20 mouse cellular contexts compared by ENCODE assay signal in genomic region chr5:34999281-34999680, GRCm38 (mm10). TPM values are rescaled to one million over a fixed set of nuclear protein-coding genes. Genes with fewer than 3 reads are reported as not detected.
DNase-seq lines count a peak whose midpoint lies in the region; ATAC-seq and TF ChIP-seq lines count a peak whose summit lies in the region.
"Had no signal": no experiment of that assay in that cellular context is flagged by ENCODE, and none has a peak within 500 bp of the region (broad histone marks: within the 10 kb centered on the region; RNA-seq: fewer than 3 reads in every experiment).

No protein-coding gene starts in this region.

- H3K36me3 ChIP-seq in forebrain, embryonic 13.5 days (ENCODE audit: poor library complexity, severe bottlenecking): peaks cover 14% of the 10 kb centered on the region
- no peaks in the 10 kb centered on the region for H3K36me3 ChIP-seq in forebrain, postnatal 0 days (ENCODE audit: insufficient read depth)
- H3K36me3 ChIP-seq in neural tube, embryonic 15.5 days: no peaks in the 10 kb centered on the region
- peaks cover under 1% of the 10 kb centered on the region; the same call in 1 of the 2 replicates for H3K36me3 ChIP-seq in embryonic facial prominence, embryonic 14.5 days (ENCODE audit: control insufficient read depth, insufficient read depth, low read length)
- no peaks in the 10 kb centered on the region for H3K36me3 ChIP-seq in stomach, postnatal 0 days (ENCODE audit: control insufficient read depth, insufficient read depth, low read length)
- H3K36me3 ChIP-seq: hindbrain, embryonic 15.5 days had no signal

- no peak for TF ChIP-seq EP300 in stomach, postnatal 0 days (optimal IDR thresholded peaks at IDR 0.05)

- H3K4me1 ChIP-seq in forebrain, embryonic 13.5 days: peaks cover 10% of the 10 kb centered on the region
- H3K4me1 ChIP-seq in forebrain, postnatal 0 days (ENCODE audit: insufficient read depth): peaks cover 9% of the 10 kb centered on the region
- H3K4me1 ChIP-seq in neural tube, embryonic 15.5 days: peaks cover 22% of the 10 kb centered on the region
- no peaks in the 10 kb centered on the region for H3K4me1 ChIP-seq in embryonic facial prominence, embryonic 14.5 days (ENCODE audit: control insufficient read depth, insufficient read depth, low read length)
- H3K4me1 ChIP-seq in stomach, postnatal 0 days (replicated peaks; ENCODE audit: control insufficient read depth, insufficient read depth): no peaks in the 10 kb centered on the region

- DNase-seq in forebrain, postnatal 0 days: no peak
- no peak for DNase-seq in neural tube, embryonic 10.5 days (ENCODE audit: extremely low spot score, low spot score)
- peak; percentile 62 for DNase-seq in embryonic facial prominence, embryonic 14.5 days (ENCODE audit: low spot score)
- no peak for DNase-seq in stomach, postnatal 0 days (ENCODE audit: low spot score)
- no peak for DNase-seq in embryo, embryonic 10 days (ENCODE audit: low spot score)
- DNase-seq: adrenal gland, postnatal 25 days; cerebellum, adult 11 months; cerebellum, postnatal 10 days; gastrocnemius, postnatal 10 days; heart, adult 18-20 months; kidney, adult 11 months; liver, embryonic 13.5 days; lung, embryonic 14.5 days; lung, postnatal 36 days; thymus, adult 18-20 months; thymus, postnatal 4 days had no signal

- H3K27me3 ChIP-seq in forebrain, embryonic 13.5 days: no peaks in the 10 kb centered on the region
- H3K27me3 ChIP-seq in forebrain, postnatal 0 days (ENCODE audit: insufficient read depth, low read length): no peaks in the 10 kb centered on the region
- H3K27me3 ChIP-seq in neural tube, embryonic 15.5 days (replicated peaks): no peaks in the 10 kb centered on the region
- no peaks in the 10 kb centered on the region for H3K27me3 ChIP-seq in embryonic facial prominence, embryonic 14.5 days (replicated peaks; ENCODE audit: control insufficient read depth, insufficient read depth, low read length)
- no peaks in the 10 kb centered on the region for H3K27me3 ChIP-seq in stomach, postnatal 0 days (ENCODE audit: control insufficient read depth, insufficient read depth, low read length)
- H3K27me3 ChIP-seq: heart, embryonic 13.5 days; hindbrain, embryonic 15.5 days; liver, embryonic 13.5 days had no signal

- H3K9me3 ChIP-seq in forebrain, embryonic 13.5 days (replicated peaks): no peaks in the 10 kb centered on the region
- H3K9me3 ChIP-seq in forebrain, postnatal 0 days (ENCODE audit: low read length): no peaks in the 10 kb centered on the region
- no peaks in the 10 kb centered on the region for H3K9me3 ChIP-seq in neural tube, embryonic 15.5 days (replicated peaks)
- H3K9me3 ChIP-seq in embryonic facial prominence, embryonic 14.5 days (ENCODE audit: control insufficient read depth, low read length): no peaks in the 10 kb centered on the region
- H3K9me3 ChIP-seq in stomach, postnatal 0 days (ENCODE audit: control insufficient read depth, low read length): no peaks in the 10 kb centered on the region
- H3K9me3 ChIP-seq: heart, embryonic 13.5 days; hindbrain, embryonic 15.5 days; liver, embryonic 13.5 days had no signal

- no peak overlapping the region for H3K4me2 ChIP-seq in forebrain, embryonic 13.5 days
- H3K4me2 ChIP-seq in forebrain, postnatal 0 days (ENCODE audit: low read depth): no peak overlapping the region
- no peak overlapping the region for H3K4me2 ChIP-seq in neural tube, embryonic 15.5 days
- H3K4me2 ChIP-seq in embryonic facial prominence, embryonic 14.5 days (ENCODE audit: low read depth, low read length): peak overlapping the region; percentile 5; the same call in 1 of the 2 replicates
- H3K4me2 ChIP-seq in stomach, postnatal 0 days (replicated peaks; ENCODE audit: low read depth): 0 out of 2 replicates have a peak overlapping the region, but pooled peaks have one; percentile 25
- H3K4me2 ChIP-seq: heart, embryonic 13.5 days; hindbrain, embryonic 15.5 days; liver, embryonic 13.5 days; lung, embryonic 14.5 days had no signal

- 0 out of 2 replicates have a peak overlapping the region, but pooled peaks have one; percentile 21 for H3K27ac ChIP-seq in forebrain, embryonic 13.5 days
- no peak overlapping the region for H3K27ac ChIP-seq in forebrain, postnatal 0 days (ENCODE audit: low read depth, low read length)
- 0 out of 2 replicates have a peak overlapping the region, but pooled peaks have one; percentile 2 for H3K27ac ChIP-seq in neural tube, embryonic 15.5 days (replicated peaks)
- peak overlapping the region; percentile 77 for H3K27ac ChIP-seq in embryonic facial prominence, embryonic 14.5 days (replicated peaks; ENCODE audit: low read depth, low read length)
- H3K27ac ChIP-seq in stomach, postnatal 0 days (replicated peaks): peak overlapping the region; percentile 74
- H3K27ac ChIP-seq: heart, embryonic 13.5 days; hindbrain, embryonic 15.5 days; liver, embryonic 13.5 days had no signal

- WGBS in forebrain, embryonic 13.5 days: 75% methylated on average over 6 of the region's 6 CpGs
- WGBS in forebrain, postnatal 0 days: 82% methylated on average over 6 of the region's 6 CpGs
- WGBS in neural tube, embryonic 15.5 days: 67% methylated on average over 6 of the region's 6 CpGs
- 60% methylated on average over 6 of the region's 6 CpGs for WGBS in embryonic facial prominence, embryonic 14.5 days
- 70% methylated on average over 6 of the region's 6 CpGs for WGBS in stomach, postnatal 0 days

- H3K9ac ChIP-seq in forebrain, embryonic 13.5 days: no peak overlapping the region
- no peak overlapping the region for H3K9ac ChIP-seq in forebrain, postnatal 0 days
- no peak overlapping the region for H3K9ac ChIP-seq in neural tube, embryonic 15.5 days (replicated peaks)
- peak overlapping the region; percentile 10; the same call in 1 of the 2 replicates for H3K9ac ChIP-seq in embryonic facial prominence, embryonic 14.5 days (ENCODE audit: low read depth, low read length)
- H3K9ac ChIP-seq in stomach, postnatal 0 days (ENCODE audit: low read length): 0 out of 2 replicates have a peak overlapping the region, but pooled peaks have one; percentile 8
- H3K9ac ChIP-seq: hindbrain, embryonic 15.5 days; liver, embryonic 13.5 days; lung, embryonic 14.5 days had no signal

- ATAC-seq in forebrain, embryonic 13.5 days: no peak
- no peak for ATAC-seq in forebrain, postnatal 0 days
- no peak for ATAC-seq in neural tube, embryonic 15.5 days (ENCODE audit: low FRiP score)
- no peak for ATAC-seq in embryonic facial prominence, embryonic 14.5 days (ENCODE audit: low read depth)
- no peak for ATAC-seq in stomach, postnatal 0 days (ENCODE audit: low FRiP score, low TSS enrichment)

- no peak for TF ChIP-seq CTCF in forebrain, postnatal 0 days (IDR thresholded peaks at IDR 0.05; ENCODE audit: low read depth)
- TF ChIP-seq CTCF in stomach, postnatal 0 days (IDR thresholded peaks at IDR 0.05; ENCODE audit: low read depth): no peak

- H3K4me3 ChIP-seq in forebrain, embryonic 13.5 days: no peak overlapping the region
- no peak overlapping the region for H3K4me3 ChIP-seq in forebrain, postnatal 0 days (ENCODE audit: low read depth, low read length)
- no peak overlapping the region for H3K4me3 ChIP-seq in neural tube, embryonic 15.5 days (replicated peaks)
- no peak overlapping the region for H3K4me3 ChIP-seq in embryonic facial prominence, embryonic 14.5 days (ENCODE audit: low read depth, low read length)
- H3K4me3 ChIP-seq in stomach, postnatal 0 days (ENCODE audit: low read depth, low read length): no peak overlapping the region
- H3K4me3 ChIP-seq: heart, embryonic 13.5 days; hindbrain, embryonic 15.5 days; liver, embryonic 13.5 days had no signal

RNA-seq across cellular contexts. Expression of gene Hgfac, which starts 42.0 kb away (rescaled TPM):
- 0.57 and 0.72 TPM in 2 replicates for polyA plus RNA-seq in forebrain, embryonic 13.5 days (2015; fragmentation: Nextera tagmentation; extraction: Ambion mirVana)
- total RNA-seq in forebrain, postnatal 0 days (2014; rRNA removed): 0.69 and 2.1 TPM in 2 replicates
- 0.36 TPM in 1 of 2 replicates, not detected in the other for polyA plus RNA-seq in forebrain, postnatal 0 days (2015; fragmentation: Nextera tagmentation; extraction: Ambion mirVana)
- 0.46 and 1.4 TPM in 2 replicates for polyA plus RNA-seq in neural tube, embryonic 15.5 days (2015; fragmentation: Nextera tagmentation; extraction: Ambion mirVana)
- 0.17 and 0.49 TPM in 2 replicates for polyA plus RNA-seq in embryonic facial prominence, embryonic 14.5 days (2014; fragmentation: Nextera tagmentation; extraction: Ambion mirVana)
- polyA plus RNA-seq in stomach, postnatal 0 days (2015; fragmentation: Nextera tagmentation; extraction: Ambion mirVana): 1.6 and 2.5 TPM in 2 replicates

RNA-seq across cellular contexts. Expression of gene Rgs12, which starts 50.0 kb away (rescaled TPM):
- 64.7 and 71.2 TPM in 2 replicates for polyA plus RNA-seq in forebrain, embryonic 13.5 days (2015; fragmentation: Nextera tagmentation; extraction: Ambion mirVana)
- 60.0 and 73.8 TPM in 2 replicates for total RNA-seq in forebrain, postnatal 0 days (2014; rRNA removed)
- polyA plus RNA-seq in forebrain, postnatal 0 days (2015; fragmentation: Nextera tagmentation; extraction: Ambion mirVana): 32.3 and 34.5 TPM in 2 replicates
- polyA plus RNA-seq in neural tube, embryonic 15.5 days (2015; fragmentation: Nextera tagmentation; extraction: Ambion mirVana): 32.9 and 33.9 TPM in 2 replicates
- 30.0 and 30.2 TPM in 2 replicates for polyA plus RNA-seq in embryonic facial prominence, embryonic 14.5 days (2014; fragmentation: Nextera tagmentation; extraction: Ambion mirVana)
- 12.7 and 14.2 TPM in 2 replicates for polyA plus RNA-seq in stomach, postnatal 0 days (2015; fragmentation: Nextera tagmentation; extraction: Ambion mirVana)

RNA-seq across cellular contexts. Expression of gene Dok7, which starts 57.3 kb away (rescaled TPM):
- polyA plus RNA-seq in forebrain, embryonic 13.5 days (2015; fragmentation: Nextera tagmentation; extraction: Ambion mirVana): 1.9 and 2.6 TPM in 2 replicates
- total RNA-seq in forebrain, postnatal 0 days (2014; rRNA removed): 15.0 and 16.4 TPM in 2 replicates
- polyA plus RNA-seq in forebrain, postnatal 0 days (2015; fragmentation: Nextera tagmentation; extraction: Ambion mirVana): 9.6 and 10.1 TPM in 2 replicates
- 7.4 and 10.5 TPM in 2 replicates for polyA plus RNA-seq in neural tube, embryonic 15.5 days (2015; fragmentation: Nextera tagmentation; extraction: Ambion mirVana)
- 8.9 and 9.9 TPM in 2 replicates for polyA plus RNA-seq in embryonic facial prominence, embryonic 14.5 days (2014; fragmentation: Nextera tagmentation; extraction: Ambion mirVana)
- 0.72 and 1.0 TPM in 2 replicates for polyA plus RNA-seq in stomach, postnatal 0 days (2015; fragmentation: Nextera tagmentation; extraction: Ambion mirVana)

Comparison
In these comparisons a context has a peak if more than half of its experiments do, and no peak if none do; other contexts are left out.
1. H3K4me2 ChIP-seq: peak in embryonic facial prominence, embryonic 14.5 days (single experiment) and stomach, postnatal 0 days (single experiment); none in forebrain, embryonic 13.5 days (single experiment), forebrain, postnatal 0 days (single experiment) and neural tube, embryonic 15.5 days (single experiment).
2. H3K9ac ChIP-seq: peak in embryonic facial prominence, embryonic 14.5 days (single experiment) and stomach, postnatal 0 days (single experiment); none in forebrain, embryonic 13.5 days (single experiment), forebrain, postnatal 0 days (single experiment) and neural tube, embryonic 15.5 days (single experiment).